Mouse (Mus musculus): Measurements from ENCODE around the gene Il34. TPM values are rescaled to one million over a fixed set of nuclear protein-coding genes. Genes with fewer than 3 reads are reported as not detected.

Gene Il34
- polyA plus RNA-seq, 1 experiment from 2014 or later, result 0.44 TPM

GRCm38 (mm10) chr8:110775721-110776120 lies 30.0 kb downstream of the Il34 start:
- Histone ChIP-seq H3K27me3 (no peaks in the 10 kb centered on the region), H3K4me2 (no peak overlapping the region), H3K4me3 (replicated peaks) (no peak overlapping the region), H3K36me3 (no peaks in the 10 kb centered on the region), H3K9ac (replicated peaks) (no peak overlapping the region), H3K9me3 (peaks cover 4% of the 10 kb centered on the region; the same call in 1 of the 2 replicates), H3K27ac (no peak overlapping the region), H3K4me1 (replicated peaks) (no peaks in the 10 kb centered on the region)
- ATAC-seq (ENCODE audit: insufficient number of reproducible peaks, insufficient read depth, low FRiP score, low TSS enrichment, low read depth), result no peak
- WGBS, result 92% methylated on average over 3 of the region's 3 CpGs

- Histone ChIP-seq H3K4me1 (replicated peaks) (no peaks in the 10 kb centered on the region), H3K36me3 (no peaks in the 10 kb centered on the region), H3K9me3 (peaks cover 4% of the 10 kb centered on the region; the same call in 1 of the 2 replicates), H3K9ac (replicated peaks) (no peak overlapping the region), H3K4me2 (no peak overlapping the region), H3K27ac (no peak overlapping the region), H3K4me3 (replicated peaks) (no peak overlapping the region), H3K27me3 (no peaks in the 10 kb centered on the region)
- WGBS, result 71% methylated on average over 8 of the region's 8 CpGs
- no peak for ATAC-seq (ENCODE audit: insufficient number of reproducible peaks, insufficient read depth, low FRiP score, low TSS enrichment, low read depth)
These were observed 30.4 kb downstream of the Il34 start for GRCm38 (mm10) chr8:110775316-110775715.

GRCm38 (mm10) chr8:110774725-110775124 lies 31.0 kb downstream of the Il34 start:
- Histone ChIP-seq H3K27me3 (no peaks in the 10 kb centered on the region), H3K27ac (no peak overlapping the region), H3K36me3 (no peaks in the 10 kb centered on the region), H3K4me1 (replicated peaks) (no peaks in the 10 kb centered on the region), H3K9me3 (peaks cover 4% of the 10 kb centered on the region; the same call in 1 of the 2 replicates), H3K4me3 (replicated peaks) (no peak overlapping the region), H3K4me2 (no peak overlapping the region), H3K9ac (replicated peaks) (no peak overlapping the region)
- 89% methylated on average over 6 of the region's 6 CpGs for WGBS
- ATAC-seq (ENCODE audit: insufficient number of reproducible peaks, insufficient read depth, low FRiP score, low TSS enrichment, low read depth), result no peak

GRCm38 (mm10) chr8:110774047-110774446 lies 31.7 kb downstream of the Il34 start:
- no peaks in the 10 kb centered on the region for H3K27me3 ChIP-seq
- H3K4me3 ChIP-seq (replicated peaks), result no peak overlapping the region
- ATAC-seq (ENCODE audit: insufficient number of reproducible peaks, insufficient read depth, low FRiP score, low TSS enrichment, low read depth), result no peak
- peaks cover 4% of the 10 kb centered on the region; the same call in 1 of the 2 replicates for H3K9me3 ChIP-seq
- H3K9ac ChIP-seq (replicated peaks), result no peak overlapping the region
- no peaks in the 10 kb centered on the region for H3K4me1 ChIP-seq (replicated peaks)
- 87% methylated on average over 3 of the region's 3 CpGs for WGBS
- no peak overlapping the region for H3K4me2 ChIP-seq
- H3K36me3 ChIP-seq, result no peaks in the 10 kb centered on the region
- H3K27ac ChIP-seq, result no peak overlapping the region

DNA sequence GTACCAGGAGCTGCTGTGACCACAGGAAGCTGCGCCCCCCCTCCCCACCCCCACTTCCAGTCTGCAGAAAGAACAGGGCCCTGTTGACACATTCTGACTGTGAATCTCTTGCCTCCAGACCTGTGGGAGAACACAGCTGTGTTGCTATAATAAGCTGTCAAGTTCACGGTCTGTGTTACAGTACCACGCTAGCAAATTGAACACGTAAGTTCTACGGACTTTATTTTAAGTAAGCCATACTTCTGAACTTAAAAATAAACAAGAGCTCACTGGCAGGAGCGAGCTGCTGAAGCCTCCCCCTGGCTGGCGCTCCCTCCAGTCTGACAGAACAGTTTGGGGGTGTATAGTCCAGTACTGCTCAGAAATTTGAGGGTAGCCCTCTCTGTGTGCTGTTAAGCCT lies 33.3 kb downstream of the Il34 start:
- no peaks in the 10 kb centered on the region for H3K27me3 ChIP-seq
- no peak overlapping the region for H3K9ac ChIP-seq (replicated peaks)
- ATAC-seq (ENCODE audit: insufficient number of reproducible peaks, insufficient read depth, low FRiP score, low TSS enrichment, low read depth), result no peak
- no peak overlapping the region for H3K4me3 ChIP-seq (replicated peaks)
- 83% methylated on average over 7 of the region's 7 CpGs for WGBS
- H3K4me2 ChIP-seq, result no peak overlapping the region
- no peaks in the 10 kb centered on the region for H3K4me1 ChIP-seq (replicated peaks)
- peaks cover 4% of the 10 kb centered on the region; the same call in 1 of the 2 replicates for H3K9me3 ChIP-seq
- H3K27ac ChIP-seq, result no peak overlapping the region
- H3K36me3 ChIP-seq, result no peaks in the 10 kb centered on the region

DNA sequence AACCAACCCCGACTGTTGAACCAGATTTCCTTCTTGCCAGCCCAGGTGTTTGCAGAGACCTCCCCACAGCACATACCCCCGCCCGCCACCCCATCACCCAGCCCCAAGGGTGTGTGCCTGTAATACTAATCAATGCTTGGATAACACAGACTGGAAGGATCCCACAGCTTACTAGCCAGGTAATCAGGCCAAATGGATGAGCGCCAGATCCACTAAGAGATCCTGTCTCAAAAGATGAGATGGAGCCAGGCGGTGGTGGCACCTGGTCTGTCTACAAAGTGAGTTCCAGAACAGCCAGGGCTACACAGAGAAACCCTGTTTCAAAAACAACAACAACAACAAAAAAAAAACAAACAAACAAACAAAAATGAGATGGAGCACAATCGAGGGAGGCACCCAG lies 38.5 kb downstream of the Il34 start:
- Histone ChIP-seq H3K4me1 (replicated peaks) (no peaks in the 10 kb centered on the region), H3K27ac (no peak overlapping the region), H3K9me3 (no peaks in the 10 kb centered on the region), H3K4me2 (no peak overlapping the region), H3K36me3 (no peaks in the 10 kb centered on the region), H3K4me3 (replicated peaks) (no peak overlapping the region), H3K27me3 (no peaks in the 10 kb centered on the region), H3K9ac (replicated peaks) (no peak overlapping the region)
- 84% methylated on average over 6 of the region's 6 CpGs for WGBS
- no peak for ATAC-seq (ENCODE audit: insufficient number of reproducible peaks, insufficient read depth, low FRiP score, low TSS enrichment, low read depth)

GRCm38 (mm10) chr8:110764671-110765070 lies 41.1 kb downstream of the Il34 start:
- Histone ChIP-seq H3K36me3 (no peaks in the 10 kb centered on the region), H3K27me3 (no peaks in the 10 kb centered on the region), H3K27ac (no peak overlapping the region), H3K4me2 (no peak overlapping the region), H3K9ac (replicated peaks) (no peak overlapping the region), H3K4me3 (replicated peaks) (no peak overlapping the region), H3K9me3 (no peaks in the 10 kb centered on the region), H3K4me1 (replicated peaks) (no peaks in the 10 kb centered on the region)
- 81% methylated on average over 3 of the region's 3 CpGs for WGBS
- no peak for ATAC-seq (ENCODE audit: insufficient number of reproducible peaks, insufficient read depth, low FRiP score, low TSS enrichment, low read depth)

DNA sequence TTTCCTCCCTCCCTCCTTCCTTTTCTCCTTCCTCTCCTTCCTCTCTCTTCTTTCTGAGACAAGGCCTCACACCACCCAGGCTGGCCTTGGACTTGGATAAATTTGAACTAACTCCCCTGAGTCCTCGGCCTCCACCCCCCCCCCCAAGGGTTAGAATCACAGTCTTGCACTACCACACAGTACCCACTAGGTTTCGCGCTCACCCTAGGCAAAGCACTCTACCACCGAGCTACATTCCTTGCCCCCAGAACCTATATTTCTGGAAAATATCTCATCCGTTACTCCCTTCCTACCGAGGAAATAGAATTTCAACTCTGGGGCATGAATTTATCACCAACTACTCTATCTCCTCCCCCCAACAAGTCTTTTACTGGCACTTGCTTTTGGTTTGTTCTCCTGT lies 43.7 kb downstream of the Il34 start:
- H3K27ac ChIP-seq, result no peak overlapping the region
- 61% methylated on average over 6 of the region's 6 CpGs for WGBS
- H3K27me3 ChIP-seq, result no peaks in the 10 kb centered on the region
- no peak for ATAC-seq (ENCODE audit: insufficient number of reproducible peaks, insufficient read depth, low FRiP score, low TSS enrichment, low read depth)
- no peaks in the 10 kb centered on the region for H3K4me1 ChIP-seq (replicated peaks)
- no peaks in the 10 kb centered on the region for H3K9me3 ChIP-seq
- H3K9ac ChIP-seq (replicated peaks), result no peak overlapping the region
- no peak overlapping the region for H3K4me2 ChIP-seq
- no peak overlapping the region for H3K4me3 ChIP-seq (replicated peaks)
- H3K36me3 ChIP-seq, result no peaks in the 10 kb centered on the region

GRCm38 (mm10) chr8:110761185-110761584 lies 44.5 kb downstream of the Il34 start:
- no peak overlapping the region for H3K4me3 ChIP-seq (replicated peaks)
- H3K27me3 ChIP-seq, result no peaks in the 10 kb centered on the region
- H3K9ac ChIP-seq (replicated peaks), result no peak overlapping the region
- no peaks in the 10 kb centered on the region for H3K4me1 ChIP-seq (replicated peaks)
- no peaks in the 10 kb centered on the region for H3K36me3 ChIP-seq
- H3K27ac ChIP-seq, result no peak overlapping the region
- 55% methylated on average over 5 of the region's 5 CpGs for WGBS
- no peak overlapping the region for H3K4me2 ChIP-seq
- no peak for ATAC-seq (ENCODE audit: insufficient number of reproducible peaks, insufficient read depth, low FRiP score, low TSS enrichment, low read depth)
- H3K9me3 ChIP-seq, result no peaks in the 10 kb centered on the region

GRCm38 (mm10) chr8:110760280-110760940 lies 45.3 kb downstream of the Il34 start:
- no peak overlapping the region for H3K9ac ChIP-seq (replicated peaks)
- 68% methylated on average over 7 of the region's 7 CpGs for WGBS
- no peaks in the 10 kb centered on the region for H3K4me1 ChIP-seq (replicated peaks)
- no peaks in the 10 kb centered on the region for H3K27me3 ChIP-seq
- no peaks in the 10 kb centered on the region for H3K9me3 ChIP-seq
- H3K4me3 ChIP-seq (replicated peaks), result no peak overlapping the region
- no peak overlapping the region for H3K4me2 ChIP-seq
- H3K27ac ChIP-seq, result no peak overlapping the region
- H3K36me3 ChIP-seq, result no peaks in the 10 kb centered on the region
- ATAC-seq (ENCODE audit: insufficient number of reproducible peaks, insufficient read depth, low FRiP score, low TSS enrichment, low read depth), result no peak

GRCm38 (mm10) chr8:110756196-110756595 lies 49.5 kb downstream of the Il34 start:
- Histone ChIP-seq H3K27ac (no peak overlapping the region), H3K4me1 (replicated peaks) (peaks cover 7% of the 10 kb centered on the region; the same call in 1 of the 2 replicates), H3K4me3 (replicated peaks) (no peak overlapping the region), H3K36me3 (no peaks in the 10 kb centered on the region), H3K27me3 (no peaks in the 10 kb centered on the region), H3K4me2 (no peak overlapping the region), H3K9me3 (no peaks in the 10 kb centered on the region), H3K9ac (replicated peaks) (no peak overlapping the region)
- ATAC-seq (ENCODE audit: insufficient number of reproducible peaks, insufficient read depth, low FRiP score, low TSS enrichment, low read depth), result no peak
- 82% methylated on average over 5 of the region's 5 CpGs for WGBS
